Mouse (Mus musculus): ENCODE measurements around the gene Kctd21. TPM values are rescaled to one million over a fixed set of nuclear protein-coding genes. Genes with fewer than 3 reads are reported as not detected.

The Kctd21 gene
- polyA plus RNA-seq, 1 experiment from 2014 or later = 3.6 TPM

DNA sequence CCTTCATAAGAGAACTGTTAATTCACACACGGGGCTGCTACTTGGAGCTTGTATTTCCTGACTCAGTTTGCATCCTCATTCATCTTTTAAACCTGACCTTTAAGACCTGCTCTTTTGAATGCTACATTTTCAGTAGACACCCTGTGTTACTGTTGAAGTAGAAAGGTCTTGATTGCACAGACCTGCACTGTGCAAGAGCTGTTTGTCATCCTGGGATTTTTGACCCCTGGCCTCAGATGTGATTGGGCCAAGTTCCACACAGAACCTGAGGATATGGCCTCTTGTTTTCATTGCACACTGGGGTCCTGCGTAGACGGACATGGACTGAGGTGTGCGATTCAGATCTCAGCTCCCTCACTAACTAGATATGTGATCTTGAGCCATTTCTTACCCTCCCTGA lies 6.5 kb downstream of the Kctd21 start:
- peaks cover 24% of the 10 kb centered on the region for H3K4me1 ChIP-seq (ENCODE audit: control insufficient read depth, insufficient read depth, low read length)
- peaks cover 2% of the 10 kb centered on the region; the same call in 1 of the 2 replicates for H3K9me3 ChIP-seq (replicated peaks; ENCODE audit: control insufficient read depth, low read length)
- no peaks in the 10 kb centered on the region for H3K27me3 ChIP-seq (ENCODE audit: control insufficient read depth, insufficient read depth, low read length)
- H3K36me3 ChIP-seq (ENCODE audit: control insufficient read depth, insufficient read depth, low read length) = no peaks in the 10 kb centered on the region
- no peak overlapping the region for H3K9ac ChIP-seq (ENCODE audit: low read depth, low read length)
- H3K4me3 ChIP-seq (ENCODE audit: low read depth, low read length) = no peak overlapping the region
- H3K4me2 ChIP-seq = no peak overlapping the region
- 79% methylated on average over 4 of the region's 4 CpGs for WGBS (ENCODE audit: insufficient replicate concordance)
- no peak for ATAC-seq (replicated peaks; ENCODE audit: insufficient number of reproducible peaks, low FRiP score, low TSS enrichment)
- no peak overlapping the region for H3K27ac ChIP-seq (ENCODE audit: low read depth, low read length)

DNA sequence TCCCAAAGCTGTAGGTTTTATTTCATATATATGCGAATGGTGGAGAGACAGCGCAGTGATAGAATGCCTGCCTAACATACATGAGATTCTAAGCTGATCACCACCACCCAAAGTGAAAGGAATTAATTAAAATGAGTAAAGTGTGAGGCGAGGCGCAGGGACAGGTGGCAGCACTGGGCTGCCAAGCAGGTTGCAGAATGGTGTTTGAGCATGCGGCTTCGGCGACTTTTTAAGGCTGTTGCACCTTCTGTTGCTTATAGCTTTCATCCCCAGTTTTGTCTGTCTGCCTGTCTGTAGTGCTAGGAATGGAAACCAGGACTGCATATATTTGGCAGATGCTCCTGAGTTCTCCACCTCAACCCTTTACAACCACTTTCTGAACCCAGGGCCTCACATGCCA lies 7.5 kb downstream of the Kctd21 start:
- no peak overlapping the region for H3K4me3 ChIP-seq (ENCODE audit: low read depth, low read length)
- no peak overlapping the region for H3K4me2 ChIP-seq
- H3K27me3 ChIP-seq (ENCODE audit: control insufficient read depth, insufficient read depth, low read length) = no peaks in the 10 kb centered on the region
- H3K27ac ChIP-seq (ENCODE audit: low read depth, low read length) = no peak overlapping the region
- peaks cover 24% of the 10 kb centered on the region for H3K4me1 ChIP-seq (ENCODE audit: control insufficient read depth, insufficient read depth, low read length)
- ATAC-seq (replicated peaks; ENCODE audit: insufficient number of reproducible peaks, low FRiP score, low TSS enrichment) = no peak
- H3K9me3 ChIP-seq (replicated peaks; ENCODE audit: control insufficient read depth, low read length) = peaks cover 2% of the 10 kb centered on the region; the same call in 1 of the 2 replicates
- 89% methylated on average over 7 of the region's 7 CpGs for WGBS (ENCODE audit: insufficient replicate concordance)
- H3K9ac ChIP-seq (ENCODE audit: low read depth, low read length) = no peak overlapping the region
- H3K36me3 ChIP-seq (ENCODE audit: control insufficient read depth, insufficient read depth, low read length) = no peaks in the 10 kb centered on the region

GRCm38 (mm10) chr7:97340907-97341849 lies 9.1 kb downstream of the Kctd21 start:
- H3K9me3 ChIP-seq (replicated peaks; ENCODE audit: control insufficient read depth, low read length) = peaks cover 2% of the 10 kb centered on the region; the same call in 1 of the 2 replicates
- peak overlapping the region; percentile 12; the same call in 1 of the 2 replicates for H3K4me2 ChIP-seq
- no peaks in the 10 kb centered on the region for H3K36me3 ChIP-seq (ENCODE audit: control insufficient read depth, insufficient read depth, low read length)
- no peak overlapping the region for H3K9ac ChIP-seq (ENCODE audit: low read depth, low read length)
- H3K27ac ChIP-seq (ENCODE audit: low read depth, low read length) = no peak overlapping the region
- WGBS (ENCODE audit: insufficient replicate concordance) = 46% methylated on average over 18 of the region's 18 CpGs
- H3K4me1 ChIP-seq (ENCODE audit: control insufficient read depth, insufficient read depth, low read length) = peaks cover 26% of the 10 kb centered on the region
- no peaks in the 10 kb centered on the region for H3K27me3 ChIP-seq (ENCODE audit: control insufficient read depth, insufficient read depth, low read length)
- no peak for ATAC-seq (replicated peaks; ENCODE audit: insufficient number of reproducible peaks, low FRiP score, low TSS enrichment)
- H3K4me3 ChIP-seq (ENCODE audit: low read depth, low read length) = no peak overlapping the region

- Histone ChIP-seq H3K27ac (ENCODE audit: low read depth, low read length) (no peak overlapping the region), H3K4me3 (ENCODE audit: low read depth, low read length) (no peak overlapping the region), H3K36me3 (ENCODE audit: control insufficient read depth, insufficient read depth, low read length) (peaks cover 3% of the 10 kb centered on the region; the same call in 1 of the 2 replicates), H3K4me2 (no peak overlapping the region), H3K4me1 (ENCODE audit: control insufficient read depth, insufficient read depth, low read length) (peaks cover 24% of the 10 kb centered on the region), H3K27me3 (ENCODE audit: control insufficient read depth, insufficient read depth, low read length) (no peaks in the 10 kb centered on the region), H3K9ac (ENCODE audit: low read depth, low read length) (no peak overlapping the region), H3K9me3 (replicated peaks; ENCODE audit: control insufficient read depth, low read length) (peaks cover 2% of the 10 kb centered on the region; the same call in 1 of the 2 replicates)
- 25% methylated on average over 2 of the region's 2 CpGs for WGBS (ENCODE audit: insufficient replicate concordance)
- no peak for ATAC-seq (replicated peaks; ENCODE audit: insufficient number of reproducible peaks, low FRiP score, low TSS enrichment)
Measured at GRCm38 (mm10) chr7:97342961-97343360, 10.8 kb downstream of the Kctd21 start.

GRCm38 (mm10) chr7:97344655-97345054 lies 12.5 kb downstream of the Kctd21 start:
- Histone ChIP-seq H3K36me3 (ENCODE audit: control insufficient read depth, insufficient read depth, low read length) (peaks cover 3% of the 10 kb centered on the region; the same call in 1 of the 2 replicates), H3K9ac (ENCODE audit: low read depth, low read length) (no peak overlapping the region), H3K27me3 (ENCODE audit: control insufficient read depth, insufficient read depth, low read length) (no peaks in the 10 kb centered on the region), H3K4me1 (ENCODE audit: control insufficient read depth, insufficient read depth, low read length) (peaks cover 20% of the 10 kb centered on the region), H3K4me2 (no peak overlapping the region), H3K27ac (ENCODE audit: low read depth, low read length) (no peak overlapping the region), H3K9me3 (replicated peaks; ENCODE audit: control insufficient read depth, low read length) (peaks cover 2% of the 10 kb centered on the region; the same call in 1 of the 2 replicates), H3K4me3 (ENCODE audit: low read depth, low read length) (no peak overlapping the region)
- no peak for ATAC-seq (replicated peaks; ENCODE audit: insufficient number of reproducible peaks, low FRiP score, low TSS enrichment)
- 61% methylated on average over 2 of the region's 2 CpGs for WGBS (ENCODE audit: insufficient replicate concordance)

GRCm38 (mm10) chr7:97345229-97345871 lies 13.2 kb downstream of the Kctd21 start:
- Histone ChIP-seq H3K9ac (ENCODE audit: low read depth, low read length) (no peak overlapping the region), H3K4me3 (ENCODE audit: low read depth, low read length) (no peak overlapping the region), H3K4me1 (ENCODE audit: control insufficient read depth, insufficient read depth, low read length) (peaks cover 20% of the 10 kb centered on the region), H3K27me3 (ENCODE audit: control insufficient read depth, insufficient read depth, low read length) (no peaks in the 10 kb centered on the region), H3K36me3 (ENCODE audit: control insufficient read depth, insufficient read depth, low read length) (peaks cover 3% of the 10 kb centered on the region), H3K9me3 (replicated peaks; ENCODE audit: control insufficient read depth, low read length) (0 out of 2 replicates have a peak, but pooled peaks cover under 1% of the 10 kb centered on the region), H3K27ac (ENCODE audit: low read depth, low read length) (no peak overlapping the region), H3K4me2 (no peak overlapping the region)
- no peak for ATAC-seq (replicated peaks; ENCODE audit: insufficient number of reproducible peaks, low FRiP score, low TSS enrichment)
- WGBS (ENCODE audit: insufficient replicate concordance) = 54% methylated on average over 10 of the region's 10 CpGs

- Histone ChIP-seq H3K4me2 (no peak overlapping the region), H3K9me3 (replicated peaks; ENCODE audit: control insufficient read depth, low read length) (no peaks in the 10 kb centered on the region), H3K4me3 (ENCODE audit: low read depth, low read length) (no peak overlapping the region), H3K27me3 (ENCODE audit: control insufficient read depth, insufficient read depth, low read length) (no peaks in the 10 kb centered on the region), H3K36me3 (ENCODE audit: control insufficient read depth, insufficient read depth, low read length) (peaks cover 3% of the 10 kb centered on the region), H3K9ac (ENCODE audit: low read depth, low read length) (no peak overlapping the region), H3K27ac (ENCODE audit: low read depth, low read length) (no peak overlapping the region), H3K4me1 (ENCODE audit: control insufficient read depth, insufficient read depth, low read length) (peaks cover 18% of the 10 kb centered on the region)
- ATAC-seq (replicated peaks; ENCODE audit: insufficient number of reproducible peaks, low FRiP score, low TSS enrichment) = no peak
- WGBS (ENCODE audit: insufficient replicate concordance) = 66% methylated on average over 9 of the region's 9 CpGs
Measured at GRCm38 (mm10) chr7:97346111-97346821, 14.1 kb downstream of the Kctd21 start.

DNA sequence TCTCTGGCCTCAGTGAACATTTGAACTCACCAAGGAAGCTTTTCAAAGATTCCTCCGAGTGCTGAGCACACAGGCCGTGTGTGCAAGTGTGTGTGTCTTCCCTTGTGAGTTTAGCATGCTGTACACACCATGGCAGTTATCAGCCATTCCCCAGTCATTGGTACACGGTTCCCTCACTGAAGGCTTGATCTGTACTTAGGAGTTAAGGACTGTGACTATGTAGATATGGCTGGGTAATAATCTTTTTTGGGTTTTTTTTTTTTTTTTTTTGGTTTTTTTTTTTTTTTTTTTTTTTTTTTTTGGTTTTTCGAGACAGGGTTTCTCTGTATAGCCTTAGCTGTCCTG lies 14.7 kb downstream of the Kctd21 start:
- peaks cover 3% of the 10 kb centered on the region for H3K36me3 ChIP-seq (ENCODE audit: control insufficient read depth, insufficient read depth, low read length)
- no peak overlapping the region for H3K4me3 ChIP-seq (ENCODE audit: low read depth, low read length)
- no peak overlapping the region for H3K27ac ChIP-seq (ENCODE audit: low read depth, low read length)
- no peak for ATAC-seq (replicated peaks; ENCODE audit: insufficient number of reproducible peaks, low FRiP score, low TSS enrichment)
- peaks cover 12% of the 10 kb centered on the region for H3K4me1 ChIP-seq (ENCODE audit: control insufficient read depth, insufficient read depth, low read length)
- no peak overlapping the region for H3K4me2 ChIP-seq
- no peaks in the 10 kb centered on the region for H3K9me3 ChIP-seq (replicated peaks; ENCODE audit: control insufficient read depth, low read length)
- H3K9ac ChIP-seq (ENCODE audit: low read depth, low read length) = no peak overlapping the region
- no peaks in the 10 kb centered on the region for H3K27me3 ChIP-seq (ENCODE audit: control insufficient read depth, insufficient read depth, low read length)
- WGBS (ENCODE audit: insufficient replicate concordance) = 67% methylated on average over 3 of the region's 4 CpGs
